Mouse (Mus musculus) urinary bladder, postnatal 36 days (tissue): Measurements from ENCODE around the gene Pik3c2a.
"Not testable (repeated sequence)": the region's sequence is repeated elsewhere in the genome, so short reads cannot be mapped to it uniquely, and the experiment has no call there.

Experiments used
- DNase-seq, 2 experiments: peaks; one replicate each; pipeline ENCODE4 v3.0.0; 2022; ENCODE audit warnings: low spot score in 2 of 2, mixed read lengths in 1 of 2

Gene Pik3c2a

DNA sequence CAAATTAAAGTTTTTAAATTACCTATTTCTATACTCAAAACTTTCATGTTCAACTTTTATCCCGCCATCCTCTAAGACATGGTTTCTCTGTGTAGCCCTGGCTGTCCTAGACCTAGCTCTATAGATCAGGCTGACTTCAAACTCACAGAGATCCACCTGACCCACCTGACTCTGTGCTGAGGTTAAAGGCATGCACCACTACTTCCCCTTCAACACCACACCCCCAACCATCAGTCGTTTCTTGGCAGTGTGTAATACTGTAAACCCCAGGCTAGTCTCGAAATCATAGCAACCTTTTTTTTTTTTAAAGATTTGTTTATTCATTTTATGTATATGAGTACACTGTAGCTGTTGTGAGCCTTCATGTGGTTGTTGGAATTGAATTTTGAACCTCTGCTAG lies 50.9 kb downstream of the Pik3c2a start:
- no peak for DNase-seq

DNA sequence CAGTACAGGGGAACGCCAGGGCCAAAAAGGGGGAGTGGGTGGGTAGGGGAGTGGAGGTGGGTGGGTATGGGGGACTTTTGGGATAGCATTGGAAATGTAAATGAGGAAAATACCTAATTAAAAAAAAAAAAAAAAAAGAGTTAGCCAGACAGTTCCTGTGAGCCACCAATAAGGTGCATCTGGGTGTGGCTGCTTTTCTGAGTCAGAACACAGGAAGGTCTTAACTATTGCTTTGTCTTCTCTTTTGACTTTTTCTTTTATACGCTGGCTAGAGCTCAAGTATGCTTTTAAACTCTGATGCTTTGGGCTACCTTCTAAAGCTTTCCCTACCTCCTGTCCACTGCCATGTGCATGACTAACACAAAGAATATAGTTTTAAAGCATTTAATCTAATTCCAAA lies 55.9 kb downstream of the Pik3c2a start:
- not testable (repeated sequence) for DNase-seq

DNA sequence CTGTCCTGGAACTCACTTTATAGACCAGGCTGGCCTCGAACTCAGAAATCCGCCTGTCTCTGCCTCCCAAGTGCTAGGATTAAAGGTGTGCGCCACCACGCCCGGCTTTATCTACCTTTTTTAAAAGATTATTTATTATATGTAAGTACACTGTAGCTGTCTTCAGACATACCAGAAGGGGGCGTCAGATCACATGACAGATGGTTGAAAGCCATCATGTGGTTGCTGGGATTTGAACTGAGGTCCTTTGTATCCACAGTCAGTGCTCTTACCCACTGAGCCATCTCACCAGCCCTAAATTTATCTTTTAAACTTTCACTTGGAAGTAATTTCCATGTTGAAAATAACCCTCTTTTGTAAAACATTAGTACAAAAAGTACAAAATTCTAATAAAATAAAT lies 64.1 kb downstream of the Pik3c2a start:
- DNase-seq, result not testable (repeated sequence)

DNA sequence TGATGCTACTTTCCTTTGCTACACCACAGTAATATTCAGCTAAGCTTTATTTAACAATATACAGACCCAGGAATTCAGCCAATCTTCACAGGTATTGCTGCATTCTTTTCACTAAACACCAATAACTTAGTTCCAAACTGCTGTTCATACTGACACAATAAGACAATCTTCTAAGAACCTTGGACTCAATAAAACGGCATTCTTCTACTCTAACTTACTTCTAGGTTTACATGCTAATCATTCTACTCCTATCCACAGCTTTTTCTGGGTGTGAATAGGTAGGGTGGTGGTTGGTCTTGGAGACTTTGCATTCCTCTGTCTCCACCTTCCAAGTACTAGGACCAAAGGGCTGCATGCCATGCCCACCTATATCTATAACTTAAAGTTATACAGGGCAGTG lies 69.0 kb downstream of the Pik3c2a start:
- DNase-seq, result no peak

DNA sequence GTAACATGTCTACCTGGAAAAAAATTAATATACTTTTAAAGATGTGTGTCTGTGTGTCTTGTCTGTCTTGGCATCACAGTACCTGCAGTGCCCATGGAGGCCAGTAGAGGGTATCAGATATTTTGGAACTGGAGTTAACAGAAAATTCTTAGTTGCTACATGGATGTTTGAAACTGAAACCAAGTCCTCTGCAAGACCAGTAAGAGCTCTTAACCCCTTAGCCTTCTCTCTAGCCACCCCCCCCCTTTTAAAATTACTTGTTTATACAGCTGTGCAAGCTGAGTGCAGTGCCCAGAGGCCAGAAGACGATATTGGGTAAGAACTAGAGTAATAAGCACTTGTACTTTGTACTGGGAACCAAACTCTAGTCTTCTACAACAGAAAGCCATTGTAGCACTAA lies 107.0 kb downstream of the Pik3c2a start:
- peak; percentile 49 to 62 for DNase-seq

DNA sequence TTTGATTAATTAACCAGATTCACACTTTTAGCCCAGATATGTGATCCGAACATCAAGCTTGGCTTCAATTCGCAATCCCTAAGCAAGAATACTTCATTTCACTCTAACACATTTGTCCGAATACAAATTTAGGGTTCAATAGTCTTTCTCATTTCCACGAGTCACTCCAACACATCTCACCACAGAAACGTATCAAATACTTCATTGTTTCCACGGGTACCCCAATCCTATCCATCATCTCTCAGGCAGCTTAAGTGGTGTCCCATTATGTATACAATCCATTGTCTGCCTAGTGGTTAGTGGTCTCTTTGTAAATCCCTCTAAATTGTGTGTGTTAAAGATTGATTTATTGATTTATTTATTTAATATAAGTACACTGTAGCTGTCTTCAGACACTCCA lies 108.1 kb downstream of the Pik3c2a start:
- DNase-seq, result no peak

DNA sequence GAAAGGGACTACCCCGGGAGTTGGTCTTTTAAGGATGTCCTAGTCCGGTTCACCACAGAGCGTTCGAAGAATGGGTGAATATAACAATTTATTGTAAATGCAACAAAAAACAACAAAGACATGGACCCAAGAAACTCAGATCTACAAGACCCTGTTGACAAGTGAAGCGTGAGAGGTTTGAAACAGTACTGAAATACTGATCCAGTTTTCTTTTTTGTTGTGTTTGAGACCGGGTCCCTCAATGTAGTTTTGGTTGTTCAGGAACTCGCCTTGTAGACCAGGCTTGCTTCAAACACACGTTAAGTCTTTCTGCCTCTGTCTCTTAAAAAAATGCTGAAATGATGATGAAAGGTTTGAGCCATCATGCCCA lies 108.6 kb downstream of the Pik3c2a start:
- DNase-seq, result no peak

DNA sequence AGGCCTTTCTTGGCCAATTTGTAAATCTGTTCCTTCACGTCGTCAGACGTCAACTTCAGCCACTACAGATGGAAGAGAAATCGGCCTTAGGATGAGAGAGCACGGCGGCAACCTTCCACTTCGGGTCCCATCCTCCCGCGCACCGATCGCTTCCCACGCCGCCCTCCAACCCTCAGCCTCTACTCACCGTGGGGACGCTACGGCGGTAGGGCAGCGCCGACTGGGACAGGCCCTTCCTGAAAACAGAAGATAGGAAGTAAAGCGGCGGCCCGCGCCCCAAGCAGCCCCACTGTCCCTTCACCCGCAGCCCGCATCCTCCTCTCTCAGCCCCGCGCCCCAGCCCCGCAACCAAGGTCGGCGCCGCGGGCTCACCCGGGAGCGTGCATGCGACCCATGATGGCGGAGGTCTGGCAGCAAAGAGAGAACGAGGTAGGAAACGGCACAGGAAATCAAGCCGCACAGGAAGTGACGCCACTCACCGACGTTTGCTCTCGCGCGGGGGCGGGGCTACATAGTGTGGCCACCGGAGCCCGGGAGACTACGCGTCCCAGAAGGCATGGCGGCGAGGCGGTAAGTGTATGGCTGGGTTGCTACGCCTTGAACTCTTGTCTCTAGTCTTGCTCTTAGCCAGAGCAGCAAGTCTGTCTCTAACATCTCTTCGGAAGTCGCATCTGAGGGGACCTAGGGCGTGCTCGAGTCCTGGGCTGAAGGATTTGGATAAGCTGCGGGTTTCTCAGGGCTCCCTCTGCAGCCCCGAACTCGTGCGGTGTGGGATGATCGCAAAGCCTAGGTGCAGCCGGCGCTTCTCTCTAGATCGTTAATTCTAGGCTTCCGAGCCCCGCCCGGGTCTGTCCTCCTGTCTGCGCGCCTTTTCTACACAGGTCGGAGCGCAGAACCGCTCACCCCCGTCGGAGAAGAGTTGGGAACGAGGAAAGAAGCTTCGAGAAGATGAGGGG lies 109.3 kb downstream of the Pik3c2a start, which contains the start of gene Rps13:
Gene Rps13, minus strand, starts transcription at position 483 of the 956 bp plus-strand sequence.
- peak; percentile 95 to 98 for DNase-seq

DNA sequence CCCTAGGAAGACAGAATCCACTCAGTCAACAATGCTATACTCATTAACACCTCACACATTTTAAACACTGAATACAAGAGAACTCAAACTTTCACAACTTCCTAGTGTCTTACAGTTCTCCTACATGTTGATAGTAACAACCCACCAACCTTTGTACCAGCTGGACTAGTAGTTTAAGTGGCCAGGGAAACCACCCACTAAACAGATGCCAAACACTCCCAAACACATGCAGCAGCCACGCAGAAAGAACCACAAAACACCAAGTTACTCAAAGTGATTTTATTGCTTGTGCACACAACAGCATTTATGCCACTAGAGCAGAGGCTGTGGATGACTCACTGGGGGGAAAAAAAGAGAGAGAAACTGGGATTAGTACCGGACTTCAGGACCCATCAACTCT lies 112.0 kb downstream of the Pik3c2a start:
- no peak for DNase-seq

DNA sequence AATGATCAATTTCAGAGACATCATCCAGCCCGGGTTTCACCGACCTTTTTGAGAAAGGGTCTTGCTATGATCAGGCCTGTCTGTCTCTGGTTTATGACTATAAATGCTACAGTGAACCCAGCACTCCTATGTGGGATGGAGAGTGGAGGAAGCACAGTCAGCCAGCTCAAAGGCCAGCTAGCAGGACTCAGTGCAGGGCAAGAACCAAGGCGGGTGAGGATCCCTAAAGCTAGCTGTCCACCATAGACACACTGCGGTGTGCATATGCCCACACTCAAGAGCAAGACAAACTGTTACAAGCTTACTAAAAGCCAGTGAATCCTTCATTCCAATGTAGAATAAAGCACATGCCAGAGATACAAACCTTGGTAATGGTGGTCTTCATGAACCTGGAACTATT lies 113.4 kb downstream of the Pik3c2a start:
- DNase-seq, result no peak

DNA sequence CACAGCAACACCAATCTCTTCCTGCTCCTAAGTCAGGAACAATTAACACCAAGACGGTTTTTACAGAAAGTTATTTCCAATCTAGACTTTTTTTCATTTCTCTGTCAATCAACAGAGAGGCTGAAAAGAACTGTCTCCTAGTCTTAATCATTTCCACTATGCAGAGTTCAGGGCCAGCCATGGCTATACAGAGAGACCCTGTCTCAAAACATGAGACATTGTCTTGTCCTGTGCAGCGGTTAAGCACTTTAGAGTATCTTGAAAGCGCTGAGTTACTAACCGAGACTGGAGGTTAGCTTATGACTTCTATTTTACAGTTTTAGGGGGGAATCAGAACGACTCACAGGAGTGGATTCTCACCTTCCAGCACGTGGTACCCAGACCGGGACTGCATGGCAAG lies 114.5 kb downstream of the Pik3c2a start:
- no peak for DNase-seq

DNA sequence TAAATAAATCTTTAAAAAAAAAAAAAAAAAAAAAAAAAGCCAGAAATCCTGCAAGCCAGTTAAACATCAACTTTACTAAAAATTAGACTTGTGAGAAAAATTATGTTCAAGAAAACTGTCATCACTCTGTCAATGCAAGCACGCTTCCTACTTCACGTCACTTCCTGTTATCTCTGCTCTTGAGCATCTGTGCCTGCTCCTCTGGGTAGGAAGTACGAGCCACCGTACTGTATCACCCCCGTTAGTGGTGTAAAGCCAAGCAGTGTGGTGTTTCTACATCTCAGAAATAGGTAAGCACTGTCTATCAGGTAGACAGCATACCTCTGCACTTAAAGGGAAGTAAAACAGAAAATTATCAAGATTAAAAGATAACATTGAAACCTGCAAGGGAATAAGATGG lies 115.3 kb downstream of the Pik3c2a start:
- DNase-seq, result no peak

DNA sequence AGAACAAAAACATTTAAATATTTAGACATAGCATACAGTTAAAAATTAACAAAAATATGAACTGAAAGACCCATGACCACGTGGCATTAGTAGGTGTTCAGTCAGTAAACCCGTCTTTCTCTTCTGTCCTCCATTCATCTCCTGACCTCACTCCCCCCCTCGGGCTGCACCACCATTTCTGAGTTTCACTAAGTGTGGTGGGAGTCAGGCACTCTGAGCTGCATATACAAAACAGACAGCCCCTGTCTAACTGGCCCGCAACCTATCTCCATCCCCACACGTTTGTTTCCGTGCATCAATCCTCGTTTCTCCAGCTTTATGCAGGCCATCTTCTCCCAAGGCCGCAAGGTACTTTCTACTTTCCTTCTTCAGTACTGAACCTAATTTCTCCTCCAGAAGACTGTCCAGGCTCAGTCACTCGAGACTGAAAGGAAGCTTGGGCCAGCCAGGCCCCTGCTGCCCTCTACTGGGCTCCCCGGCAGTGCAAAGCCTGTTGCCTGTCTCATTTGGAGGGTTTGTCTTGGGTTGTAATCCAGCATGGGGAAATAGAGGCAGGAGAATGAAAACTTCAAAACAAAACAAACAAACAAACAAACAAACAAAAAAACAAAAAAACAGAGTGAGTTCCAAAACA lies 119.8 kb downstream of the Pik3c2a start:
- DNase-seq, result peak; percentile 65 to 73

DNA sequence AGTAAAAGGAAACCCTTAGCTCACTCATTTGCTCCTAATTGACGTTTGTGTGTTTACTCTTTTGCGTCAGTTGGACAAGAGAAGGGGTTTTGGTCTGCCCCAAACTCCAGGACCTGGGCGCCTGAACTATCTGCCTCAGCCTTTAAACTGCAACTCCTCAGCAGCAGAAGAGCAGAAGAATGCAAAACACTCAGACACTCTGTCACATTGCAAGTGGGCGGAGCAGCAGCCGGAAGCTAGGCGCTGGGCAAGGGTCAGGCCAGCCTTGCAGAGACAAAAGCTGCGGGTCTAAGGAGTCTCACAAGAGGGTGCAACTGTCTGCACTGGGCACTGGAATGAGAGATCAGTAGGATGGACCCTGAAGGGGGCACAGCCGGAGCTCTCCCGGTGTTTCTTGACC lies 133.8 kb downstream of the Pik3c2a start:
- DNase-seq, result no peak

DNA sequence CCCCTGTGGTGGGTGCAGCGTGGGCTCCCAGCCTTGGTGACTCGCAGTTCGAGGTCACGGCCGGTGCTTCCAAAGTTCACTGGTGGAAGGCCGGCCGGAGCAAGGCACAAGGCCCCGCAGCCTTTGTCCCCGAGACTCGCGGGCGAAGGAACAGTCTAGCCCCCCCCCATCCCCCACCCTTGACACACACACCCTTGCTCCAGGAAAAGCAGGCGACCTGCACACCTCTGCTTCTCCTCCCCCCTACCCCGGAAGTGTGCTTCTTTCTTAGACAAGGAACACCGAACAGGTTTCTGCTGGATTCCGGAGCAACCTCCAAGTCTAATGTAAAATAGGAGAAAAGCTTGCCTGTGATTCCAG lies 134.6 kb downstream of the Pik3c2a start:
- no peak for DNase-seq

DNA sequence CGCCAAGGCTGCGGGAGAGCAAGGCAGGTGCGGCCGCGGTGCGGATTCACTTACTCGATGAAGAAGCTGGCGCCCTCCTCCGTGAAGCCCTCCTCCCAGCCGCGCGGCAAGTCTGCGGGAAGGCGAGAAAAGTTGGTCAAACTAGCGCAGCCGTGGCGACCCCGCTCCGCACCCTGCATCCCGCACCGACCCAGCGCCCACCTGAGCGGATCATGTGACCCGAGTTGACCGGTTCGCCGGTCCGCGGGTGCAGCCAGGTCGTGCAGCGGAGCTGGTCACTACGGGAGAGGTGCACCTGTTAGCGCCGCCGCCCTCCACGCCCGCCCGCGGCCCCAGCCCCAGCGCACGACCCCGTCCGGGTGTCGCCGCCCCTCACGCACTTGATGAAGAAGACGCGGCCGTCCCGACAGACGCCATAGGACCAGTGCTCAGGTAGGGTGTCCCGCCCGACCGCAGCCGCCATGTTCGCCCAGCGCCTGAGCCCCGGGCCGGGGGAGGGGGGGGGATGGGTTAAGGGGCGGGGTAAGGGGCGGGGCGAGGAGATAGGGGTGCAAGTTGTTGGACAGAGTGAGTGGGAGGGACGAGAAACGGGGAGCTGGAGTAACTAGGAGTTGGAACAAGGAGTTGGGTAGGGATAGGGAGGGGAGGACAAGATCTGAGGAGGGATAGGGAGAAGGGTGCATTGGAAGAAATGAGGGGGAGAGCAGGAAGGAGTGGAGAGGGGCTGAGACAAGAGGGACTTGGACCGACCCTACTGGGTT lies 135.2 kb downstream of the Pik3c2a start, which contains the start of gene Plekha7:
Gene Plekha7, minus strand, starts transcription at position 506 of the 761 bp plus-strand sequence.
- peak; percentile 51 to 56 for DNase-seq

DNA sequence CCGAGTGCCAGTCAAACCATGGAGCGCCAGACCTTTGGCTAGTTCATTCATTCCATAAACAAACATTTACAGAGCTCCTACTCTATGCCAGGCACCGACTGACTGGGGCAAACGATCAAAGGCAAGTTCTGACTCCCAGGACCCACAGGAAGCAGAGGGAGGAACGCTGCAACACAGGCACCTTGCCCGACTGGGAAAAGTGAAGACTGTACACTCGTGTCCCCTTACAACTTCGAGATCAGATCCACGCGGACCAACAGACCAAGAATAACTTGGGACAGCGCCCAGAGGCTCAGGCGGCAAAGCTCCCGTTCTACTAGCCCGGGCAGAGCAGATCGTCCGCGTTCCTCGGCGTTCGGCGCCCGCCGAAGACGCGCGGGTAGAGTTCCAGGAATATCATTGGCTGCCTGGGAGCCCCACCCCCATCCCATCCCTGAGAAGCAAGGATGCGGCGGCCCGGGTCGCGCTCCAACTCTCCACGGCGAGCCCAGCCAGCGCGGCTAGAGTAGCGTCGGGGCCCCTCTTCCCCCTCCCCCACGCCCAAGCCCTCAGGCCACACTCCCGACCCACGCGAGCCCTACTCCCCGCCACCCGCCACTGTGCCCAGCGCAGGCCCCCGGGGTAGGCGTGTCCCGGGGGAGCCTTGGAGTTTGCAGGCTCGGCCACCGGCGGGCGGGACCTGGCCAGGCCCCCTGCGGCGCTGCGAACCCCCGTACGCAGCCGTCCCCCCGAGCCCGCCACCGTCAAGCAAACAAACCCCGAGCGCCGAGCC lies 136.0 kb downstream of the Pik3c2a start:
- peak; percentile 61 to 73 for DNase-seq

DNA sequence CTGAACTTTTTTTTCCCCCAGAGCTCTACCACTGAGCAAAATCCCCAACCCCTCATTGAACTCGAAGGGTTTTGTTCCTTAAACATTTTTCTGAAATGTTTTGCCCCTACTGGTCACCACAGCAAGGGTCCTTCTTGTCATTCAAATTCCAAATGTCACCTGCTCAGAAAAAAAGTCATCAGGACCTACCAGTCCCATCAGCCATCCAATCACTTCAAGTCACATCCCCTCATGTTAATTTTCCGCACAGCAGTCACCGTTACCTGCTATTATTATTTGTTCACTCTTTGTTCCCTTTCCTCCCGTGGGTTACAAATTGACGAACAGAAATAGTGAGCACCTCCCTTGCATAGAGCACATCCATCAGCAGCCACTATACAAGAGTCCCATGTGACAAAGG lies 136.6 kb downstream of the Pik3c2a start:
- no peak for DNase-seq

DNA sequence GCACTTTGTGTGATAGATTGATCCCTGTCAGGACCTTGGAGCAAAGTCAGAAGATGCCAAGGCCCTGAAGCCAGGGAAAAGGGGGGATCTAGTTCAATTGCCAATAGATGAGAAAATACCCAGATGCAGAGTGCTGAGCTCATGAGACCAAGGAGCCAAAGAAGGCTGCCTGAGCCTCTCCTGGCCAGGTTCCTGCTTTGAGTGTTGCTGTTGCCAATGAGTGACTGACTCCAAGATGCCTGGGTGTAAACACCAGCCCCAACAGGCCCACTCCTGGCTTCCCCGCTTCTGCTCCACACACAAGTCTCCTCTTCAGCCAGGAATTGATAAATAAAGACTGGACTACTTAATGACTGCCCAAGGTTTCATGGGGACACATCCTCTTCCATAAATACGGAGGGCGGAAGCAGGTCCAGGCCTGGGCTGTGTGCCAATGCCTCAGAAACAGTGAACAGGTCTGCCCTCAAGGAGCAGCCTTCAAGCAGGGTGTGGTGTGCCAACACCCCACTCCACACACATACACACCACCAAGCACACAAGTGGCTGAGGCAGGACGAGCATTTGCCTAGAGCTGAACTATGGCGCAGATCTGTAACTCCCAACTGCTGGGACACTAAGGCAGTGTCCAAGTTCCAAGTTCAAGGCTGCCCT lies 141.5 kb downstream of the Pik3c2a start:
- peak in 1 of 2 experiments; percentile 34 for DNase-seq

DNA sequence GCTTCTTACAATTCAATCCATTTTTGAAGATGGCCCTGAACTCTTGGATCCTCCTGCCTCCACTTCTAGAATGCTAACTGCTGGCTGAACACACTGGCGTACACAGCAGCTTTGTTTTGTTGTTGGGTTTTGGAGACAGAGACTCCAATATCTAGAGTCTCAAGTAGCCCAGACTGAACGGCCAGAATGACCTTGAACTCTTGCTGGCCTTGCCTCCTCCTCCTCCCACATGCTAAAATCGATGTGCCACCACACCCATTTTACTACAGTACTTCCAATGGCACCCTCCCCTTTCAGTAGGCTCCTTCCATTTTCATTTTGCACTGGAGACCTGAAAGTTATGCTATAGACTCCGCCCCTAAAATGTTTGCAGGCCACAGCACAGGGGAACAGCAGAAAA lies 142.1 kb downstream of the Pik3c2a start:
- DNase-seq, result no peak

DNA sequence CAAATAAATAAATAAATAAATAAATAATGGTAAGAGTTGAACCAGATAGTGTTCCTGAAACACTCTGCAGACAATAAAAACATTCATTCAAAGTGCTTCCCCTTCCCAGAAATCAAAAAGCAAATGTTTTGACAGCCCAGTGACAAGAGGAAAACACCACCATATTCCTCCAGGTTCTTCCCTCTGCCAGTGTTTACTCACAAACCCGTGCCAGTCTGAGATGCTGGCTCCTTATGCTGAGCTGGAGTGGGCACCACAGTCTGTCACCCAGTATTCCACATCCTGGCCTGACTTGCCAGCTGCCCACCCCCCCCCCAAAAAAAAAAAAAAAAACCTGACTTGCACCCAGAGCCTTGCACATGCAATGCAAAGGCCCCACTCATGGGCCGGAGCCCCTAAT lies 144.4 kb downstream of the Pik3c2a start:
- no peak for DNase-seq
